Mouse (Mus musculus) ES-E14 (cell line): ENCODE results near the gene Gpm6b.

Experiments
- CHD2 ChIP-seq: IDR thresholded peaks from 2 replicates; pipeline ENCODE4 v1.6.1; 2014; ENCODE audit warnings: mild to moderate bottlenecking, low read depth, low read length, inconsistent platforms
- HCFC1 ChIP-seq: IDR thresholded peaks from 2 replicates; pipeline ENCODE4 v1.6.1; 2012; ENCODE audit warnings: low read length, inconsistent platforms, borderline replicate concordance; ENCODE audit not compliant: insufficient read depth
- MAFK ChIP-seq: IDR thresholded peaks from 2 replicates; pipeline ENCODE4 v1.6.1; 2014; ENCODE audit warnings: mild to moderate bottlenecking, low read depth, low read length, inconsistent platforms; ENCODE audit not compliant: insufficient read depth
- ZC3H11A ChIP-seq: IDR thresholded peaks from 2 replicates; pipeline ENCODE4 v1.6.1; 2012; ENCODE audit warnings: low read depth, mild to moderate bottlenecking, inconsistent platforms, low read length, borderline replicate concordance
- ZNF384 ChIP-seq: IDR thresholded peaks from 2 replicates; pipeline ENCODE4 v1.6.1; 2012; ENCODE audit warnings: low read depth, low read length, inconsistent platforms

- no peak for TF ChIP-seq HCFC1
- TF ChIP-seq ZC3H11A, result no peak
- TF ChIP-seq MAFK, result no peak
- TF ChIP-seq CHD2, result no peak
- no peak for TF ChIP-seq ZNF384
Observed at GRCm38 (mm10) chrX:166286760-166287483, 48.2 kb downstream of the Gpm6b start.
